Mouse (Mus musculus) heart, adult 8-10 months (tissue): Measurements from ENCODE around the gene St8sia6. TPM values are rescaled to one million over a fixed set of nuclear protein-coding genes. Genes with fewer than 3 reads are reported as not detected.

Source experiments
- DNase-seq: peaks from one replicate; pipeline ENCODE4 v3.0.0; 2022; ENCODE audit warnings: low spot score
- total RNA-seq, 4 experiments: library from RNA; stranded (reverse); gene quantifications; 2 replicates each; pipeline ENCODE4 v1.2.4; 2022

Gene St8sia6
- total RNA-seq, 4 experiments from 2014 or later = 1.4 to 3.9 (median 2.6) TPM

- no peak for DNase-seq
Measured at GRCm38 (mm10) chr2:13760366-13760765, 33.5 kb downstream of the St8sia6 start.

DNA sequence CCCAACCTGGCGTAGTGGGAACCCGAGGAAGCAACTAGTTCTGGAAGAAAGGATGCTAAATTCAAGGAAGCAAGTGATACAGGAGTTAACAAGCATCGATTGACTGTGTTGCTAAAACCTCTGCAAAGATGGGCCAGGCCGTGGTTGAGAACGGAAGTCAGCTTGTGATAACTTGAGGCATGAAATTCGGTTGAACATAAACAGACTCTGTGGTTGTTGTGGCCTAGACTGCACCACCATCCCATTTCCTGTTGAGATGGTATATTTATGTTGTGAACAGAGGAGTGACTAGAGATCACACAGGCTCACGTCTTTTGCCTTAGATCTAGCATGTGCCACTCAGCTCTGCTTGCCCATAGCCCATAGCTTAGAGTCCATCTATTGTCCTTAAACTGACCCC is 36.5 kb downstream of the St8sia6 start:
- no peak for DNase-seq

GRCm38 (mm10) chr2:13755733-13756132 is 38.1 kb downstream of the St8sia6 start:
- no peak for DNase-seq

DNA sequence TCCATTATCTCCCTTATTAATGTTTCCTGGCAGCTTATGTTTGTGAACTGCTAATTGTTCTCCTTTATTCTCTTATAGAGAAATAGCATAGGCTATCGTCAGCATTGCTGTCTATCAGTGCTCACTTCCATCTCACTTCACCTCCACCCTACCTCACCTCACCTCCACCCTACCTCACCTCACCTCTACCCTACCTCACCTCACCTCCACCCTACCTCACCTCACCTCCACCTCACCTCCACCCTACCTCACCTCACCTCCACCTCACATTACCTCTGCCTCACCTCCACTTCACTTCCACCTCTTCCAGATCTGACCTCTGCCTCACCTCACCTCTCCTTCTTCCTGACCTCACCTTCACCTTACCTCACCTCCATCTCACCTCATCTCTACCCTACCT is 42.2 kb downstream of the St8sia6 start:
- no peak for DNase-seq

- no peak for DNase-seq
Measured at GRCm38 (mm10) chr2:13750777-13751176, 43.1 kb downstream of the St8sia6 start.

GRCm38 (mm10) chr2:13750089-13750488 is 43.8 kb downstream of the St8sia6 start:
- DNase-seq = peak; percentile 64

DNA sequence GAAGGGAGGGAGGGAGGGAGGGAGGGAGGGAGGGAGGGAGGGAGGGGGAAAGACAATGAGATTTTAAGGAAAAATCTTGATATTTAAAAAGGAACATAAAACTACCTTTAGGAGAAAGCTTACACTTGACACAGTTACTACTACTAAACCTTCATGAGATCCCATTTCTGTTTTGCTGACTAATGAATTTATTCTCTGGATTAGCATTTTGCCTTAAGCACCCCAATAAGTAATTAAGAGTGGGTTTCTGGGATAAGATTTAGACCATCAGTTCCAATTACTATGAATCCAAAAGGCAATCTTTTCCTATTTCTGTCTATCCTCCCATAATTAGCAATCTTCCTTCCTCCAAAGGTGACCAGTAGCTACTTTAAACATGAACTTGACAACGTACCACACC is 44.7 kb downstream of the St8sia6 start:
- DNase-seq = no peak

GRCm38 (mm10) chr2:13747576-13747975 is 46.3 kb downstream of the St8sia6 start:
- DNase-seq = no peak

DNA sequence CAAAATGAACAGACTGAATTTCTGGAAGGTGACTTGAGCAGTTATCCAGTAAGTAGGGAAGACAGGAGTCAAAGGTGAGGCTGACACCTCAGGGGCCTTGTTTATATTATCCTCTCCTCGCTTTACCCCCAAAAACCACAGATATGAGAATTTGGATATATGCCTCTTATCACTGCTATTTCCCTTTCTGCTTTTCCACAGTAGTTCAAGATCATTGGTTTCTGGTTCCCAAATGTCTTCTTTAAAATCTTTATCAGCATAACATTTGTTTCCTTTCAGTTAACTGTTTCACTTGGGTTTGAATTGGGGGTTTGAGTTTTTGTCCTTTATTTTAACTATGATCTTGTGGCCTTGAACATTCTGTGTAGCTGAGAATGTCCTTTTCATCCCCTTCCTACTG is 47.8 kb downstream of the St8sia6 start:
- DNase-seq = no peak

GRCm38 (mm10) chr2:13738704-13739103 is 55.2 kb downstream of the St8sia6 start:
- no peak for DNase-seq

- DNase-seq = no peak
Measured at GRCm38 (mm10) chr2:13727901-13728300, 66.0 kb downstream of the St8sia6 start.

DNA sequence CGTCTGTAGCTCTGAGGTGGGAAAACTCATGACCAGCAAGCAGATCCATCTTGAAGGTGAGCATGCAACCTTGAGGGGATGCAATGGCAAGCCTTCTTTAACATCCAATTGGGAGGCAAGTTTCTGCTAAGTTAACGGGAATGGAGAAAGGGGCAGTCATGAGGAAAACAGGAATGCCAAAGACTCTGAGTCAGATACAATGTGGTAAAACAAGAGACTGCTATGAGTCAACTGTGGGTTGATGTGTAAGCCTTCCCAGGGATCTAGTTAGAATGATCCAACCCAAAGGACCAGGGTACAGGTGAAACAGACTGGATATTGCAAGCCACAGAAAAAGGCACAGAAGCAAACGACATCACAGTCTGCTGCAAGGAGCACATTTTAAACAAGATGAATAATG is 68.3 kb downstream of the St8sia6 start:
- no peak for DNase-seq

DNA sequence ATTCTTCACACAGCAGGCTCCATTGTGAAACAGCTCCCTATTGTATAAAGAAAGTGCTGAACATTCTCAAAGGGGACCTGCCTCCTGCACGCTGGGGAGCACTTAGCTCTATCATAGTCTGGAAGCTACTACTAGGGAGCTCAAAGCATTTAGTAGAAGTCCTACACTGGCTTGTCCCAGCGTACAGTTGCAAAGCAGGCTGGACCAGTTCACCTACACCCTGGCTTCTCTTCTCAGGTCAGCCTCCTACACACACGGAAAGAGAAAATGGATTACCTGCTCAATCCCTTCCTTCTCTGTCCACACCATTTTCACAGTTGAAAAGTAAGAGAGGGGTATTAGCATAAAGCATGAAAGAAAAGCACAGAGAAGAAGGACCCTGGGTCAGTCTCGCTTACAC is 71.6 kb downstream of the St8sia6 start:
- no peak for DNase-seq

DNA sequence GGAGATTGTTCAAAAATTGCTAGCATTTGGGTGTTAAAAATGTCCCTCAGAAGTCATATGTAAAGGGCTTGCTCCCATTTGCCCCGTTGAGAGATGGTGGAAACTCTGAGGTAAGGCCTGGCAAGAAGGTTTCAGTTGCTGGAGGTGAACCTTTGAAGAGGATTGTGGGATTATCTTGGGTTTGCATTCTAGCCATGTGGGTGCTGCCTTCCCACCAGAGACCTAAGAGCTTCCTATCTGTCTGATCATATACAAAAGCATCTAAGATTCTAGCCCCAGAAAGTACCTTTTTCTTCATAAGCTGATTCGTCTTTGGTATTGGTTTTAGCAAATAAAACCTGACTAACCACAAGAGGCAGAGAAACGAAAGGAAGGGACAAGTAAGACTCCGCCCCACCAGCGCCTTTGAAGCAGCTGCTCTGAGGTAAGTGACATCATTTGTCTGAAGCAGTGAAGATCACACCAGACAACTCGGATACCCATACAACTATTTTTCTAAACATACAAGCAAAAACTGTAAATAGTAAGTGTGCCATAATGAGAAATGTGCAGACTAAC is 75.2 kb downstream of the St8sia6 start:
- no peak for DNase-seq

GRCm38 (mm10) chr2:13708785-13709184 is 85.1 kb downstream of the St8sia6 start:
- DNase-seq = no peak

- no peak for DNase-seq
Measured at GRCm38 (mm10) chr2:13697514-13697913, 96.3 kb downstream of the St8sia6 start.

DNA sequence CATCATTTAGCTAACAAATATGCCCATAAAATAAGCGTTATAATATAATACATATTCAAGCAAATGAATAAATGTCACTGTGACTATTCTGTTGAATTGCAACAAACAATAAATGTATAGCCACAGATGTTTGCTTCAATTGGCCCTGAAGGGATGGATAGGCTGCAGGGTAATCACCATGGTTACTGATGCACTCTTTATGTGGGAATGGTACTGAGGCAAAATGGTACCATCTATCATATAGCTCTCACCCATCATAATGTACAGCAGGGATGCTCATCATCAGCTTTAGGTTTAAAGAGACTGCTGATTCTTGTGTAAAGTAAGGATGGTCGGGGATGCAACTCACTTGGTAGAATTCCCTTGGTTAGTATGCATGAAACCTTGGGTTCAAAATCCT is 99.4 kb downstream of the St8sia6 start:
- DNase-seq = no peak

DNA sequence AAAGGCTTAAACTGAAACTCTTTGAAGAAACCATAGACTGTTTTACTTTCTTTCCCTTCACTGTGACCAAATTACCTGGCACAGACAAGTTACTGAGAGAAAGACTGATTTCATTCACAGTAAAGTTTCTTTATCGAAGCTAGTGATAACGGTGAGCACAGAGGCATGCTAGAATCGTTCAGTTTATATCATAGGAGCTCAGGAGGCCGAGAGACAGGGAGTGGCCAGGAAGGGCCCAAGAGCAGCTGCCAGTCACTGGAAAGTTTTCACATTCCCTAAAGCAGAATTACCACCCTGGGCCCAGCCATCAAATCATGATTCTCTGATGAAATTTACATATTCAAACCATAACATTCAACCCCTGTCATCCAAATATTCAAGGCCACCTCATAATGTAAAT is 109.5 kb downstream of the St8sia6 start:
- no peak for DNase-seq

GRCm38 (mm10) chr2:13683205-13683570 is 110.7 kb downstream of the St8sia6 start:
- DNase-seq = no peak

DNA sequence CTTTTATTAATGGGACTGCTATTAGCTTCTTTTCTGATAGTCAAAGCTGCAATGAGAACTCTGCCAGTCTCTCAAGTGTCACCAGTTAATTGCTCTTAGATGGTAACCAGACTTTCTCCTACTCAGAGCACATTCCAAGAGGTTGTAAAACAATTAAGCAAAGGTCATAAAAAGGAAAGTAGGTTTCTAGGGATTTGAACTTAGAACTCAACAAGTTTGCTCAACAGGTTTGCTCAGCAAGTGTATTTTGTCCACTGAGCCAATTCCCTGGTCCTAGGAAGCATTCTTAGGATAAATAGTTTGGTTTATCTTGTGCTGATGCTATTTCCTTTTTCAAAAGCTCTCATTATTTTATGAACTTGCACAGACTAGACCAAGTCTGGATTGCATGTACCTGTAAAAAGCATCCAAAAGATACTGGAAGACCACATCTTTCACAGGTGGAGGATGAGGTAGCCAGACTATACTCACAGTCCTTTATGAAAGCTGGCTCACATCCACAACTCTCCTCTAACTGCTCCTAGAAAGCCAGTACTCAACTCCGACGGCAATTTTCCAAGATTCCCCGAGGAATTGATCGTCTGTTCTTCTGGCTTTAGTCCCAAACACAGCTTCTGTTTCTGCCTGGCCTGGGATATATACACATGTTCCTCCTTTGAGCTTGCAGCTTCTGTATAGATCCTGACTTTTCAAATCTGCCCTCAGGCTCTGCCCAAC is 111.2 kb downstream of the St8sia6 start:
- DNase-seq = peak; percentile 20

DNA sequence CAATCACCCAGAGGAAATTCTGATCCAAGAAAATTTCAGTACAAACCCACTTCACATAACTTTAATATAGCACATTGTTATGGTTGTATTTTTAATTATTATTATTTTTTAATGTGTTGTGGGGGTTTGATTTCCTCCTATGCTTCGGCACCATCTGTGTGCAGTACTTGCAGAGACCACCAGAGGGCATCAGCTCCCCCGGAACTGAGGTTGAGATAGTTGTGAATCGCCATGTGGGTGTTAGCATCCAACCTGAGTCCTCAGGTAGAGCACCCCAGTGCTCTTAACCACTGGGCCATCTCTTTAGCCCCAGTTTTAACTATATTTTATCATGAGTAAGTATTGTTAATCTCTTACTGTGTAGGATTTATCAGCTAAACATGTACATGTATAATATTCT is 120.9 kb downstream of the St8sia6 start:
- DNase-seq = no peak

GRCm38 (mm10) chr2:13672426-13672825 is 121.4 kb downstream of the St8sia6 start:
- no peak for DNase-seq

DNA sequence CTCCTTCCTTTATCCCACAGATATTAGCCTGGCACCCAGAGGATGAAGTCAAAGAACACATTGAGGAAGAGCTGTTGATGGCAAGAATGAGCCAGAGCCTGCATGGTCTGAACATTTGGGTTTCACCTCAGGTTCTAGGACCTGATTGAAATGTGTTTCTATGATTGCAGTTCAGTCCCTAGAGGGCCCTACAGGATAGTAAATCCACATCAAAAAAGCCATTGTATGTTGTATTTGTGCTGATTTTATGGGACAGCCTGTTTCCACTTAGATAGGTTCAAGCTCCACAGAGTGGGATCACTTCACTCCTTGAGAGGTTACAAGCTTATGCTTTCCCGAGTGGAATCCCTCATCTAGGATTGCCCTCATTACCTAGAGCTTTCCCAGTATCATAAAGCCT is 159.0 kb downstream of the St8sia6 start:
- DNase-seq = no peak
